Mouse (Mus musculus): ENCODE measurements at regions not wholly inside any gene's neighbourhood (a gene's known extent, or its start where the extent isn't known, plus 50 kb on each side); places are given as distances from the start of the nearest gene placed in this dataset.

DNA sequence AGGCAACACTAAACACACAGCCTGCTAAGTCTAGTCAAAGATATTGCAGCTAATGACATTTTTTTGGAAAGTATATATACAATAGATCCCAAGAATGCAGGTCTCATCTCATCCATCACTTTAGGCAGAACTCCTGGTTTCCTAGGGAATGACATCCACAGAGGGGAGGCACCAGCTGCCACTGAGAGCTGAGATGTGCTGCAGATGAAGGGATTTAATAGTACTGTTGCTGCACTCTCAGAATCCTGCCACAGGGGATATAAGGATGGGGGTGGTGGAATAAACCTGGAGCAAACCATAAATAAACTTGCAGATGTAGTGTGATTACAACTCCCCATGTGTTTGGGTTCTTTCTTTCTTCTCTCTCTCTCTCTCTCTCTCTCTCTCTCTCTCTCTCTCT, 158.4 kb upstream of the Rai2 start:
- Histone ChIP-seq H3K9ac (replicated peaks; ENCODE audit: low read depth) (no peak overlapping the region), H3K4me3 (ENCODE audit: low read depth, low read length) (no peak overlapping the region), H3K9me3 (ENCODE audit: low read length) (no peaks in the 10 kb centered on the region), H3K27me3 (replicated peaks; ENCODE audit: insufficient read depth, low read length) (no peaks in the 10 kb centered on the region), H3K4me1 (ENCODE audit: insufficient read depth, low read depth, low read length) (no peaks in the 10 kb centered on the region), H3K27ac (ENCODE audit: low read length) (no peak overlapping the region), H3K4me2 (replicated peaks; ENCODE audit: low read depth, low read length) (no peak overlapping the region), H3K36me3 (ENCODE audit: insufficient read depth, low read length) (no peaks in the 10 kb centered on the region)
- DNase-seq (ENCODE audit: low spot score) (no peak), ATAC-seq (no peak)
- no peak for TF ChIP-seq EP300 (IDR thresholded peaks at IDR 0.05)
- TF ChIP-seq CTCF (IDR thresholded peaks at IDR 0.05), result no peak

DNA sequence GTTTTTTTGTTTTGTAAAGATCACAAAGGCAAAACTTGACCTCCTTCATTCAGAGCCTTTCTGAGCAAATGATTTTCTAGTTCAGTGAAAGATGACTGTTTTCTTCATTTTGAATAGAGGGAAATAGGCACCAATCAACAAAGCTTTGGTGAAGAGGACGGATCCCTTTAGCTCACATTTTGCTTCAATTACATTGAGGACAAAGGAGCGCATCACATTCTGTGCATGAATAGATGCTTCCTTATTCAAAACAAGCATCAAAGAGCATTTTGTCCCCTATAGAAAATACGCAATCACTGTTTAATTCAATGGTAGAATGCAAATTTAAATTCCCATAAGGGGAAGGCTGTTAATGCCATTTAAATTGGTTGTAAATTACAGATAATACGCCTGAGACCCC, 150.4 kb upstream of the Rai2 start:
- no peaks in the 10 kb centered on the region for H3K27me3 ChIP-seq (replicated peaks; ENCODE audit: insufficient read depth, low read length)
- DNase-seq (ENCODE audit: low spot score) (no peak), ATAC-seq (no peak)
- no peak for TF ChIP-seq EP300 (IDR thresholded peaks at IDR 0.05)
- no peak for TF ChIP-seq CTCF (IDR thresholded peaks at IDR 0.05)
- no peaks in the 10 kb centered on the region for H3K4me1 ChIP-seq (ENCODE audit: insufficient read depth, low read depth, low read length)
- no peaks in the 10 kb centered on the region for H3K36me3 ChIP-seq (ENCODE audit: insufficient read depth, low read length)
- WGBS, result 77% methylated on average over 4 of the region's 4 CpGs
- no peak overlapping the region for H3K9ac ChIP-seq (replicated peaks; ENCODE audit: low read depth)
- H3K9me3 ChIP-seq (ENCODE audit: low read length), result no peaks in the 10 kb centered on the region
- H3K4me3 ChIP-seq (ENCODE audit: low read depth, low read length), result no peak overlapping the region
- no peak overlapping the region for H3K4me2 ChIP-seq (replicated peaks; ENCODE audit: low read depth, low read length)
- H3K27ac ChIP-seq (ENCODE audit: low read length), result no peak overlapping the region

DNA sequence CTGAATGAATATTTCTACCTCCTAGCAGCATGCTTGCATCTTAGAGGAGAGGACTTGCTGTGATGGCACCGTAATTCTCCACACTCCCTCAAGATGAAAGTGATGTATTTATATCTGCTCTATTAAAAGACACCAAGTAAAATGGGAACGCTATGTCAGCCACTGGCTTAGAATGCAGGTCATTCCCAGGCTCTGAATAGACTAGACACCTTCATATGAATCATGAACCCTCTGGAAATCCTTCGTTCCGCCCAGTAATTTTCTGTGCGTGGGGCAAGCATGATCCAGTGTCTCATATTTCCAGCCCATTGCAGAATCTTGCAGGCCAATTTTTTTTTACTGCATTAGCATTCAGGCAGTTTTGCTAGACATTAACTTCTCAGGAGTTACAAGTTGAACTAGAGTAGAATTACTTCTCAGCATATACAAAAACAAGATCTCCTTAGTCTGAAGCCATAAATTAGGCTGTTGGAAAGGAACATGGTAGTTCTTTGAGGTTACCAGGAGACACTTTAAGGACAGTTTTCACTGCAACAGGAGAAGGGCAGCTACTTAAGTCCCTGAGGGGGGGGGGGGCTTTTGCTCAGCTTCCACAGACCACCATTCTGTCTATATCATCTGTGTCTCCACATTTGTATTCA, 134.7 kb upstream of the Rai2 start:
- ATAC-seq (no peak), DNase-seq (ENCODE audit: low spot score) (no peak)
- no peak for TF ChIP-seq EP300 (IDR thresholded peaks at IDR 0.05)
- TF ChIP-seq CTCF (IDR thresholded peaks at IDR 0.05), result no peak
- Histone ChIP-seq H3K4me2 (replicated peaks; ENCODE audit: low read depth, low read length) (no peak overlapping the region), H3K27me3 (replicated peaks; ENCODE audit: insufficient read depth, low read length) (no peaks in the 10 kb centered on the region), H3K9me3 (ENCODE audit: low read length) (no peaks in the 10 kb centered on the region), H3K9ac (replicated peaks; ENCODE audit: low read depth) (no peak overlapping the region), H3K4me3 (ENCODE audit: low read depth, low read length) (no peak overlapping the region), H3K4me1 (ENCODE audit: insufficient read depth, low read depth, low read length) (no peaks in the 10 kb centered on the region), H3K27ac (ENCODE audit: low read length) (no peak overlapping the region), H3K36me3 (ENCODE audit: insufficient read depth, low read length) (no peaks in the 10 kb centered on the region)
- WGBS, result 86% methylated on average over 5 of the region's 5 CpGs

DNA sequence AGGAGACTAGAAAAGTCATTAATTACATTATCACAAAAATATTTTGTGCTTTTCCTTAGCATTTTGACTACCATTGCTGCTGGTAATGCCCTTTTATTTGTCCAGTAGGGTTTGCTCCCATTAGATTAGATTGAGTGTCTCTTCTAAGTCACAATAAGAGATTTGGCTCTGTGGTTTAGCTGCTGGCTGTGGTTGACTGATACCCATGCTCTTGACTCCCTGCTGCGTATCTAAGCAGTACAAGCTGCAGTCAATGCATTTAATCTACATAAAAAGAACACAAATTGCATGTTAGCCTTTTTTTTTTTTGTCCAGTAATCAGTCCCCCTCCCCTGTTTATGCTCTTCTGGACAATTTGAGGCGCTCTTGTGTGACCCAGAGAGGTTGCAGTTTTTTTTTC, 133.0 kb upstream of the Rai2 start:
- no peaks in the 10 kb centered on the region for H3K4me1 ChIP-seq (ENCODE audit: insufficient read depth, low read depth, low read length)
- H3K27me3 ChIP-seq (replicated peaks; ENCODE audit: insufficient read depth, low read length), result no peaks in the 10 kb centered on the region
- H3K9ac ChIP-seq (replicated peaks; ENCODE audit: low read depth), result no peak overlapping the region
- H3K27ac ChIP-seq (ENCODE audit: low read length), result no peak overlapping the region
- H3K9me3 ChIP-seq (ENCODE audit: low read length), result no peaks in the 10 kb centered on the region
- H3K36me3 ChIP-seq (ENCODE audit: insufficient read depth, low read length), result no peaks in the 10 kb centered on the region
- ATAC-seq, result no peak
- TF ChIP-seq EP300 (IDR thresholded peaks at IDR 0.05), result no peak
- no peak for TF ChIP-seq CTCF (IDR thresholded peaks at IDR 0.05)
- 80% methylated on average over 2 of the region's 2 CpGs for WGBS
- H3K4me3 ChIP-seq (ENCODE audit: low read depth, low read length), result no peak overlapping the region
- no peak for DNase-seq (ENCODE audit: low spot score)
- no peak overlapping the region for H3K4me2 ChIP-seq (replicated peaks; ENCODE audit: low read depth, low read length)

DNA sequence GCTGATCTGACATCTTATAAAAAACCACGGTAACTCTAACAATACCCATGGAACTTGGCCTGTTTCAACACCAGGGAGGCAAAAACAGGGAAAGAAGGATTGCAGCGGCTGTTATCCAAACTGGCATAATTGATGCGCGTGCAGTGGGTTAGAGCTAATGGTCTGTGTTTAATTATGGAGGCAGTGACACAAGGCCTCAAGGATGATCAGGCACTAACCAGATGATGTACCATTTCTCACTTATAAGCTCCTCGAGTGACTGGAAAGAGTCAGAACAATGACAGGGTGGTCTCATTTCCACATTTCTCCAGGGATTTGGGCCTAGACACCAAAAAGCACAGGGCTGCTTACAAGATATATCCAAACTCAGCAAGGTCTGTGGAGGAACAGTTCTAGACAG, 83.0 kb upstream of the Rai2 start:
- Histone ChIP-seq H3K9ac (replicated peaks; ENCODE audit: low read depth) (no peak overlapping the region), H3K27me3 (replicated peaks; ENCODE audit: insufficient read depth, low read length) (no peaks in the 10 kb centered on the region), H3K4me3 (ENCODE audit: low read depth, low read length) (no peak overlapping the region), H3K4me1 (ENCODE audit: insufficient read depth, low read depth, low read length) (no peaks in the 10 kb centered on the region), H3K4me2 (replicated peaks; ENCODE audit: low read depth, low read length) (no peak overlapping the region), H3K9me3 (ENCODE audit: low read length) (no peaks in the 10 kb centered on the region), H3K27ac (ENCODE audit: low read length) (no peak overlapping the region), H3K36me3 (ENCODE audit: insufficient read depth, low read length) (no peaks in the 10 kb centered on the region)
- DNase-seq (ENCODE audit: low spot score) (no peak), ATAC-seq (no peak)
- TF ChIP-seq CTCF (IDR thresholded peaks at IDR 0.05) (no peak), EP300 (IDR thresholded peaks at IDR 0.05) (no peak)
- 93% methylated on average over 5 of the region's 5 CpGs for WGBS

DNA sequence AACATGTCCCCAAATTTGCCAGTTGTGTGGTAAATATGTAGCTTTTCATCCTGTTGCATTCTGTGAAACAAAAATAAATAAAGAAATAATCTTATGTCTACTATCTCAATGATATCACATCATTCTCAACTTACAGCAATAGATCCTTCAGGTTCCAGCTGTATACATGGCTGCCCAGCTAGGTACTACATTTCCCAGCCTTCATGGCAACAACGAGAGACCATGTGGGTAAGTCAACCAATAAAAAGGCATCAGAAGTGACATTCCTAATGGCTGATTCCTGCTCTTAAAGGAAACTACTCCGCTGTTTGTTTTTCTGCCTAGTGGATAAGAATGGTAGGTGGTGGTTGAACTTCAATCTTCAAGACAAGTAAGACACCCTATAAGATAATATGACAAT, 82.5 kb upstream of the Rai2 start:
- no peak for TF ChIP-seq EP300 (IDR thresholded peaks at IDR 0.05)
- TF ChIP-seq CTCF (IDR thresholded peaks at IDR 0.05), result no peak
- ATAC-seq (no peak), DNase-seq (ENCODE audit: low spot score) (no peak)
- Histone ChIP-seq H3K27ac (ENCODE audit: low read length) (no peak overlapping the region), H3K36me3 (ENCODE audit: insufficient read depth, low read length) (no peaks in the 10 kb centered on the region), H3K4me3 (ENCODE audit: low read depth, low read length) (no peak overlapping the region), H3K4me1 (ENCODE audit: insufficient read depth, low read depth, low read length) (no peaks in the 10 kb centered on the region), H3K27me3 (replicated peaks; ENCODE audit: insufficient read depth, low read length) (no peaks in the 10 kb centered on the region), H3K9ac (replicated peaks; ENCODE audit: low read depth) (no peak overlapping the region), H3K4me2 (replicated peaks; ENCODE audit: low read depth, low read length) (no peak overlapping the region), H3K9me3 (ENCODE audit: low read length) (no peaks in the 10 kb centered on the region)
- WGBS, result 63% methylated on average over 2 of the region's 2 CpGs

DNA sequence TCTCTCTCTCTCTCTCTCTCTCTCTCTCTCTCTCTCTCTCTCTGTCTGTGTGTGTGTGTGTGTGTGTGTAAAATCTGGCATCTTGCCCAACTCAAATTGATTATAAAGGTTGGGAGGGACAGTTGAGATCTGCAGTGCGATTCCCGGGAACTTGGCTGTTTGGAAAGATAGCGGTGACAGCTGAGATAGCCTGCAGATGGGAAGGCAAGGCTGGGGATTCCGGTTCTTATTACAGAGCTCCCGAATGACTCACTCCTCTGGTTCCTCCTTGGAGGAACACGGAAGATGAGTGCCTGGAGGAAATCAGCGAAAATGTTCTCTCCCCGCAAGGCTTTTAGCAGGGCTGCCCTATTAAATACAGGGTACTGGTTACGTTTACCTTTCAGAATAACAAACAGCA, 81.2 kb upstream of the Rai2 start:
- TF ChIP-seq CTCF (IDR thresholded peaks at IDR 0.05), result no peak
- no peak for TF ChIP-seq EP300 (IDR thresholded peaks at IDR 0.05)
- DNase-seq (ENCODE audit: low spot score), result peak; percentile 26
- WGBS, result 39% methylated on average over 9 of the region's 9 CpGs
- no peaks in the 10 kb centered on the region for H3K4me1 ChIP-seq (ENCODE audit: insufficient read depth, low read depth, low read length)
- no peaks in the 10 kb centered on the region for H3K9me3 ChIP-seq (ENCODE audit: low read length)
- H3K4me2 ChIP-seq (replicated peaks; ENCODE audit: low read depth, low read length), result no peak overlapping the region
- no peaks in the 10 kb centered on the region for H3K36me3 ChIP-seq (ENCODE audit: insufficient read depth, low read length)
- no peak overlapping the region for H3K27ac ChIP-seq (ENCODE audit: low read length)
- no peak overlapping the region for H3K4me3 ChIP-seq (ENCODE audit: low read depth, low read length)
- H3K27me3 ChIP-seq (replicated peaks; ENCODE audit: insufficient read depth, low read length), result no peaks in the 10 kb centered on the region
- ATAC-seq, result no peak
- no peak overlapping the region for H3K9ac ChIP-seq (replicated peaks; ENCODE audit: low read depth)
